ENCODE assay signal across 20 mouse cellular contexts in genomic region chr2:106956146-106956545, GRCm38 (mm10). TPM values are rescaled to one million over a fixed set of nuclear protein-coding genes. Genes with fewer than 3 reads are reported as not detected.
DNase-seq lines count a peak whose midpoint lies in the region; ATAC-seq and TF ChIP-seq lines count a peak whose summit lies in the region.
"Had no signal": no experiment of that assay in that cellular context is flagged by ENCODE, and none has a peak within 500 bp of the region (broad histone marks: within the 10 kb centered on the region; RNA-seq: fewer than 3 reads in every experiment).

No protein-coding gene starts in this region.

- no peak overlapping the region for H3K27ac ChIP-seq in hindbrain, postnatal 0 days
- H3K27ac ChIP-seq in hindbrain, embryonic 10.5 days, result no peak overlapping the region
- no peak overlapping the region for H3K27ac ChIP-seq in embryonic facial prominence, embryonic 13.5 days
- no peak overlapping the region for H3K27ac ChIP-seq in limb, embryonic 12.5 days
- H3K27ac ChIP-seq: heart, embryonic 10.5 days; hindbrain, embryonic 14.5 days; liver, embryonic 12.5 days had no signal

- H3K36me3 ChIP-seq in hindbrain, postnatal 0 days (ENCODE audit: insufficient read depth, low read length), result no peaks in the 10 kb centered on the region
- H3K36me3 ChIP-seq in hindbrain, embryonic 10.5 days, result no peaks in the 10 kb centered on the region
- H3K36me3 ChIP-seq in embryonic facial prominence, embryonic 13.5 days, result 0 out of 2 replicates have a peak, but pooled peaks cover under 1% of the 10 kb centered on the region
- no peaks in the 10 kb centered on the region for H3K36me3 ChIP-seq in limb, embryonic 12.5 days
- H3K36me3 ChIP-seq: heart, embryonic 10.5 days; liver, embryonic 12.5 days had no signal

- 0 out of 2 replicates have a peak overlapping the region, but pooled peaks have one; percentile 11 for H3K4me2 ChIP-seq in hindbrain, postnatal 0 days (ENCODE audit: low read depth, low read length)
- H3K4me2 ChIP-seq in embryonic facial prominence, embryonic 13.5 days, result peak overlapping the region; percentile 41
- peak overlapping the region; percentile 13; the same call in 1 of the 2 replicates for H3K4me2 ChIP-seq in limb, embryonic 12.5 days
- H3K4me2 ChIP-seq: hindbrain, embryonic 14.5 days; liver, embryonic 12.5 days; midbrain, embryonic 11.5 days had no signal

- H3K9me3 ChIP-seq in hindbrain, postnatal 0 days (ENCODE audit: low read length), result no peaks in the 10 kb centered on the region
- H3K9me3 ChIP-seq in hindbrain, embryonic 10.5 days, result no peaks in the 10 kb centered on the region
- no peaks in the 10 kb centered on the region for H3K9me3 ChIP-seq in embryonic facial prominence, embryonic 13.5 days
- no peaks in the 10 kb centered on the region for H3K9me3 ChIP-seq in limb, embryonic 12.5 days
- H3K9me3 ChIP-seq: heart, embryonic 10.5 days; liver, embryonic 12.5 days had no signal

- no peak for ATAC-seq in cerebellum, adult (ENCODE audit: insufficient number of reproducible peaks, low FRiP score, low TSS enrichment)
- ATAC-seq in hindbrain, postnatal 0 days, result no peak
- no peak for ATAC-seq in embryonic facial prominence, embryonic 13.5 days (ENCODE audit: insufficient number of reproducible peaks, insufficient read depth, low FRiP score, low TSS enrichment, low read depth)
- no peak for ATAC-seq in limb, embryonic 12.5 days (ENCODE audit: insufficient number of reproducible peaks, insufficient read depth, low FRiP score, low TSS enrichment, low read depth)
- ATAC-seq: activated CD4-positive, CD25-positive, alpha-beta regulatory T cell, adult 4 months; inflammation-experienced regulatory T-cells, adult 6 months; liver, embryonic 12.5 days; liver, postnatal 0 days; midbrain, embryonic 16.5 days had no signal

- DNase-seq in cerebellum, postnatal 10 days, result peak; percentile 51 to 67
- DNase-seq in hindbrain, postnatal 0 days (ENCODE audit: low spot score), result no peak
- no peak for DNase-seq in hindbrain, embryonic 10.5 days (ENCODE audit: low spot score)
- no peak for DNase-seq in spleen, adult 18-20 months
- DNase-seq in gastrocnemius, adult 18-20 months (ENCODE audit: low spot score), result no peak
- DNase-seq: adrenal gland, adult 2 months; gastrocnemius, postnatal 25 days; liver, postnatal 0 days; thymus, postnatal 4 days had no signal

- H3K4me3 ChIP-seq in hindbrain, postnatal 0 days (ENCODE audit: low read length), result no peak overlapping the region
- no peak overlapping the region for H3K4me3 ChIP-seq in hindbrain, embryonic 10.5 days
- H3K4me3 ChIP-seq in embryonic facial prominence, embryonic 13.5 days, result no peak overlapping the region
- H3K4me3 ChIP-seq in limb, embryonic 12.5 days (replicated peaks), result no peak overlapping the region
- H3K4me3 ChIP-seq: heart, embryonic 10.5 days; liver, embryonic 12.5 days had no signal

- H3K27me3 ChIP-seq in hindbrain, postnatal 0 days (ENCODE audit: insufficient read depth, low read length), result no peaks in the 10 kb centered on the region
- peaks cover 30% of the 10 kb centered on the region; the same call in 1 of the 2 replicates for H3K27me3 ChIP-seq in hindbrain, embryonic 10.5 days (ENCODE audit: insufficient read depth, poor library complexity, severe bottlenecking)
- no peaks in the 10 kb centered on the region for H3K27me3 ChIP-seq in embryonic facial prominence, embryonic 13.5 days
- peaks cover 5% of the 10 kb centered on the region; the same call in 1 of the 2 replicates for H3K27me3 ChIP-seq in limb, embryonic 12.5 days
- H3K27me3 ChIP-seq: CH12.LX; liver, embryonic 12.5 days had no signal

- no peak for TF ChIP-seq CTCF in hindbrain, postnatal 0 days (IDR thresholded peaks at IDR 0.05; ENCODE audit: low read depth)

- 58% methylated on average over 6 of the region's 6 CpGs for WGBS in hindbrain, postnatal 0 days
- 69% methylated on average over 6 of the region's 6 CpGs for WGBS in hindbrain, embryonic 10.5 days
- WGBS in embryonic facial prominence, embryonic 13.5 days, result 46% methylated on average over 6 of the region's 6 CpGs
- WGBS in limb, embryonic 12.5 days, result 61% methylated on average over 6 of the region's 6 CpGs

- no peaks in the 10 kb centered on the region for H3K4me1 ChIP-seq in hindbrain, postnatal 0 days (ENCODE audit: insufficient read depth, low read length)
- H3K4me1 ChIP-seq in hindbrain, embryonic 10.5 days (replicated peaks), result peaks cover 15% of the 10 kb centered on the region
- H3K4me1 ChIP-seq in embryonic facial prominence, embryonic 13.5 days, result peaks cover 10% of the 10 kb centered on the region; the same call in 1 of the 2 replicates
- no peaks in the 10 kb centered on the region for H3K4me1 ChIP-seq in limb, embryonic 12.5 days (replicated peaks)
- H3K4me1 ChIP-seq: liver, embryonic 12.5 days had no signal

- H3K9ac ChIP-seq in hindbrain, postnatal 0 days (replicated peaks; ENCODE audit: low read length), result no peak overlapping the region
- H3K9ac ChIP-seq in embryonic facial prominence, embryonic 13.5 days, result no peak overlapping the region
- no peak overlapping the region for H3K9ac ChIP-seq in limb, embryonic 12.5 days (replicated peaks)
- H3K9ac ChIP-seq: hindbrain, embryonic 14.5 days; liver, embryonic 12.5 days; liver, postnatal 0 days had no signal

RNA-seq across cellular contexts. Expression of gene Arl14ep, which starts 18.1 kb away (rescaled TPM):
- 26.5 and 32.8 TPM in 2 replicates for total RNA-seq in hindbrain, postnatal 0 days (2014; rRNA removed)
- polyA plus RNA-seq in hindbrain, postnatal 0 days (2015; fragmentation: Nextera tagmentation; extraction: Ambion mirVana), result 27.4 and 28.3 TPM in 2 replicates
- 42.1 and 46.6 TPM in 2 replicates for polyA plus RNA-seq in hindbrain, embryonic 10.5 days (2016; fragmentation: Nextera tagmentation; extraction: Ambion mirVana)
- polyA plus RNA-seq in embryonic facial prominence, embryonic 13.5 days (2015; fragmentation: Nextera tagmentation; extraction: Ambion mirVana), result 60.7 and 65.7 TPM in 2 replicates
- 65.3 and 66.8 TPM in 2 replicates for polyA plus RNA-seq in limb, embryonic 12.5 days (2016; fragmentation: Nextera tagmentation; extraction: Ambion mirVana)
- total RNA-seq in gastrocnemius, adult 18-20 months (2021), result 1 to 10 TPM; 5.1 to 6.4 TPM

Comparison
In these comparisons a context has a peak if more than half of its experiments do, and no peak if none do; other contexts are left out.
1. DNase-seq: peak in cerebellum, postnatal 10 days (2 of 2); none in hindbrain, postnatal 0 days (single experiment), hindbrain, embryonic 10.5 days (single experiment), spleen, adult 18-20 months (0 of 2) and gastrocnemius, adult 18-20 months (single experiment).
2. Peak in every context shown above with its lines, with median percentiles within 50 percentile points of each other: H3K4me2 ChIP-seq.